Mouse (Mus musculus): ENCODE measurements around the gene Bysl.

GRCm38 (mm10) chr17:47633999-47634770 is 22.9 kb upstream of the Bysl start:
- no peak for TF ChIP-seq TAL1 (IDR thresholded peaks at IDR 0.05; ENCODE audit: low read length)
- TF ChIP-seq CTCF (IDR thresholded peaks at IDR 0.05 in 2 of 3, conservative IDR thresholded peaks at IDR 0.05 in 1 of 3; ENCODE audit: control insufficient read depth in 1 of 3, insufficient read depth in 1 of 3, low read depth in 2 of 3, low read length in 3 of 3, poor library complexity in 1 of 3, severe bottlenecking in 1 of 3): no peak
- TF ChIP-seq EP300 (IDR thresholded peaks at IDR 0.05; ENCODE audit: low read depth in 1 of 2, low read length in 2 of 2): no peak; a peak in 1 of 4 replicates
- TF ChIP-seq GATA1 (IDR thresholded peaks at IDR 0.05; ENCODE audit: low read depth, low read length): no peak
- TF ChIP-seq MAFK (IDR thresholded peaks at IDR 0.05; ENCODE audit: borderline replicate concordance, low read depth, low read length): no peak
- TF ChIP-seq POLR2A (IDR thresholded peaks at IDR 0.05; ENCODE audit: control insufficient read depth in 1 of 2, insufficient read depth in 1 of 2, low read depth in 1 of 2, low read length in 2 of 2, poor library complexity in 1 of 2): no peak

All from MEL (cell line).